Comparison of ENCODE assay signal across 24 mouse cellular contexts in genomic region chr17:34108460-34108859, GRCm38 (mm10). TPM values are rescaled to one million over a fixed set of nuclear protein-coding genes. Genes with fewer than 3 reads are reported as not detected.
"Had no signal": no experiment of that assay in that cellular context is flagged by ENCODE, and none has a peak within 500 bp of the region (broad histone marks: within the 10 kb centered on the region; RNA-seq: fewer than 3 reads in every experiment).

No protein-coding gene starts in this region.

- H3K9ac ChIP-seq: heart, embryonic 12.5 days; hindbrain, embryonic 12.5 days; hindbrain, embryonic 14.5 days; kidney, embryonic 15.5 days; limb, embryonic 12.5 days had no signal

- H3K9me3 ChIP-seq: heart, embryonic 10.5 days; heart, embryonic 12.5 days; hindbrain, embryonic 10.5 days; hindbrain, embryonic 12.5 days; kidney, embryonic 15.5 days; limb, embryonic 10.5 days had no signal

- H3K27me3 ChIP-seq: heart, embryonic 12.5 days; hindbrain, embryonic 12.5 days; kidney, embryonic 15.5 days; limb, embryonic 12.5 days had no signal

- H3K27ac ChIP-seq: gastrocnemius, adult 2 months; heart, embryonic 10.5 days; hindbrain, embryonic 10.5 days; hindbrain, embryonic 12.5 days; hindbrain, embryonic 14.5 days; kidney, embryonic 15.5 days; kidney, postnatal 0 days; left cerebral cortex, adult 2 months; limb, embryonic 10.5 days; limb, embryonic 12.5 days had no signal

- DNase-seq: gastrocnemius, adult 2 months; gastrocnemius, postnatal 10 days; gastrocnemius, postnatal 25 days; heart, adult 18-20 months; heart, postnatal 10 days; heart, postnatal 4 days; kidney, adult 11 months; kidney, adult 2 months; kidney, adult 9 months; kidney, postnatal 14 days; kidney, postnatal 36 days; layer of hippocampus, adult 9-11 months; liver had no signal

- H3K4me1 ChIP-seq: heart, embryonic 10.5 days; hindbrain, embryonic 10.5 days; kidney, embryonic 15.5 days had no signal

- H3K4me2 ChIP-seq: heart, embryonic 12.5 days; hindbrain, embryonic 12.5 days; hindbrain, embryonic 14.5 days; kidney, embryonic 15.5 days; limb, embryonic 12.5 days had no signal

- H3K4me3 ChIP-seq: gastrocnemius, adult 2 months; heart, embryonic 10.5 days; heart, embryonic 12.5 days; hindbrain, embryonic 10.5 days; hindbrain, embryonic 12.5 days; kidney, embryonic 15.5 days; left cerebral cortex, adult 2 months; limb, embryonic 10.5 days; limb, embryonic 12.5 days had no signal

RNA-seq across cellular contexts. Expression of gene H2-Oa, which starts 16.3 kb away (rescaled TPM):
- polyA plus RNA-seq: heart, embryonic 14.5 days had no signal

RNA-seq across cellular contexts. Expression of gene H2-DMb2, which starts 34.6 kb away (rescaled TPM):
- polyA plus RNA-seq: heart, embryonic 12.5 days; hindbrain, embryonic 12.5 days; hindbrain, embryonic 14.5 days had no signal
